Mouse (Mus musculus) MEL (cell line): ENCODE results near the gene Rtbdn. TPM values are rescaled to one million over a fixed set of nuclear protein-coding genes. Genes with fewer than 3 reads are reported as not detected.

Source experiments
- DNase-seq: peaks from one replicate; pipeline ENCODE4 v3.0.0; 2011; ENCODE audit warnings: low read depth, low spot score
- H3K27ac ChIP-seq: 2 replicates; pipeline ENCODE4 v1.5.1; 2012; ENCODE audit warnings: low read depth, mild to moderate bottlenecking, control low read depth, low read length, moderate library complexity; ENCODE audit not compliant: control insufficient read depth
- H3K27me3 ChIP-seq, 2 experiments: fragments of 150-350 bp in 1 of 2; sonication (generic) in 1 of 2; 2 replicates each; pipeline ENCODE4 v1.6.1; 2012; ENCODE audit warnings: low read length in 2 of 2, mild to moderate bottlenecking in 2 of 2, improper control_type of control experiment in 1 of 2, moderate library complexity in 1 of 2; ENCODE audit not compliant: insufficient read depth in 2 of 2, control insufficient read depth in 1 of 2
- H3K36me3 ChIP-seq, 2 experiments: 2 replicates each; pipeline ENCODE4 v1.6.1; 2012 to 2014; ENCODE audit warnings: low read length in 2 of 2, improper control_type of control experiment in 1 of 2, inconsistent platforms in 1 of 2, mild to moderate bottlenecking in 1 of 2; ENCODE audit not compliant: insufficient read depth in 2 of 2, control insufficient read depth in 1 of 2
- H3K4me1 ChIP-seq, 2 experiments: fragments of 150-350 bp in 1 of 2; sonication (generic) in 1 of 2; 2 replicates each; pipeline ENCODE4 v1.6.1; 2012; ENCODE audit warnings: low read length in 2 of 2, improper control_type of control experiment in 1 of 2, mild to moderate bottlenecking in 1 of 2; ENCODE audit not compliant: insufficient read depth in 2 of 2, control insufficient read depth in 1 of 2
- H3K4me3 ChIP-seq, 2 experiments: fragments of 150-350 bp in 1 of 2; sonication (generic) in 1 of 2; 2 replicates each; pipeline ENCODE4 v1.5.1; 2012; ENCODE audit warnings: low read depth in 2 of 2, low read length in 2 of 2, mild to moderate bottlenecking in 2 of 2, moderate library complexity in 2 of 2, control low read depth in 1 of 2, improper control_type of control experiment in 1 of 2; ENCODE audit not compliant: control insufficient read depth in 1 of 2, insufficient read depth in 1 of 2
- H3K79me2 ChIP-seq: 2 replicates; pipeline ENCODE4 v1.6.1; 2012; ENCODE audit warnings: mild to moderate bottlenecking, low read length, moderate library complexity; ENCODE audit not compliant: control insufficient read depth, poor library complexity, insufficient read depth
- H3K9ac ChIP-seq: 2 replicates; pipeline ENCODE4 v1.6.1; 2012; ENCODE audit warnings: low read depth, mild to moderate bottlenecking, control low read depth, low read length, moderate library complexity; ENCODE audit not compliant: control insufficient read depth, poor library complexity, severe bottlenecking
- H3K9me3 ChIP-seq: fragments of 150-350 bp; sonication (generic); replicated peaks from 2 replicates; pipeline ENCODE4 v1.6.1; 2012; ENCODE audit warnings: mild to moderate bottlenecking, low read length, improper control_type of control experiment, moderate library complexity; ENCODE audit not compliant: insufficient read depth
- CHD1 ChIP-seq: IDR thresholded peaks from 2 replicates; pipeline ENCODE4 v1.6.1; 2012; ENCODE audit warnings: low read depth, mild to moderate bottlenecking, inconsistent platforms, low read length, improper control_type of control experiment
- CHD2 ChIP-seq: IDR thresholded peaks from 2 replicates; pipeline ENCODE4 v1.6.1; 2011; ENCODE audit warnings: low read length, improper control_type of control experiment
- E2F4 ChIP-seq: IDR thresholded peaks from 2 replicates; pipeline ENCODE4 v1.6.1; 2011; ENCODE audit warnings: low read depth, low read length, improper control_type of control experiment, borderline replicate concordance
- EP300 ChIP-seq, 2 experiments: IDR thresholded peaks; 2 replicates each; pipeline ENCODE4 v1.6.1; 2011; ENCODE audit warnings: improper control_type of control experiment in 2 of 2, low read length in 2 of 2, low read depth in 1 of 2, mild to moderate bottlenecking in 1 of 2
- ETS1 ChIP-seq: IDR thresholded peaks from 2 replicates; pipeline ENCODE4 v1.6.1; 2012; ENCODE audit warnings: low read depth, mild to moderate bottlenecking, inconsistent platforms, low read length, improper control_type of control experiment, moderate library complexity
- GABPA ChIP-seq: IDR thresholded peaks from 2 replicates; pipeline ENCODE4 v1.6.1; 2012; ENCODE audit warnings: low read depth, mild to moderate bottlenecking, inconsistent platforms, low read length, improper control_type of control experiment, moderate library complexity
- GATA1 ChIP-seq: IDR thresholded peaks from 2 replicates; pipeline ENCODE4 v1.6.1; 2011; ENCODE audit warnings: low read depth, low read length, improper control_type of control experiment
- JUND ChIP-seq: IDR thresholded peaks from 2 replicates; pipeline ENCODE4 v1.6.1; 2011; ENCODE audit warnings: low read depth, mild to moderate bottlenecking, improper control_type of control experiment, low read length
- KAT2A ChIP-seq: conservative IDR thresholded peaks from 2 replicates; pipeline ENCODE4 v1.6.1; 2012; ENCODE audit warnings: low read depth, low read length, improper control_type of control experiment, inconsistent platforms
- MAFK ChIP-seq: IDR thresholded peaks from 2 replicates; pipeline ENCODE4 v1.6.1; 2011; ENCODE audit warnings: low read depth, mild to moderate bottlenecking, low read length, improper control_type of control experiment, borderline replicate concordance
- MAX ChIP-seq: IDR thresholded peaks from 2 replicates; pipeline ENCODE4 v1.6.1; 2011; ENCODE audit warnings: low read length, improper control_type of control experiment
- MYB ChIP-seq: IDR thresholded peaks from 2 replicates; pipeline ENCODE4 v1.6.1; 2011; ENCODE audit warnings: mild to moderate bottlenecking, low read depth, low read length, improper control_type of control experiment
- NELFE ChIP-seq: IDR thresholded peaks from 2 replicates; pipeline ENCODE4 v1.6.1; 2011; ENCODE audit warnings: low read depth, low read length, improper control_type of control experiment
- POLR2A ChIP-seq, 2 experiments: IDR thresholded peaks; 2 replicates each; pipeline ENCODE4 v1.6.1; 2011 to 2012; ENCODE audit warnings: low read length in 2 of 2, mild to moderate bottlenecking in 2 of 2, control low read depth in 1 of 2, improper control_type of control experiment in 1 of 2, low read depth in 1 of 2, moderate library complexity in 1 of 2; ENCODE audit not compliant: control insufficient read depth in 1 of 2, insufficient read depth in 1 of 2, poor library complexity in 1 of 2
- POLR2AphosphoS2 ChIP-seq: IDR thresholded peaks from 2 replicates; pipeline ENCODE4 v1.6.1; 2011; ENCODE audit warnings: low read length, improper control_type of control experiment
- RAD21 ChIP-seq: IDR thresholded peaks from 2 replicates; pipeline ENCODE4 v1.6.1; 2011; ENCODE audit warnings: mild to moderate bottlenecking, low read depth, low read length, improper control_type of control experiment
- TCF12 ChIP-seq: IDR thresholded peaks from 2 replicates; pipeline ENCODE4 v1.6.1; 2014; ENCODE audit warnings: low read depth, mild to moderate bottlenecking, inconsistent platforms, low read length, improper control_type of control experiment, moderate library complexity
- USF2 ChIP-seq, 2 experiments: IDR thresholded peaks; 2 replicates each; pipeline ENCODE4 v1.6.1; 2011 to 2012; ENCODE audit warnings: improper control_type of control experiment in 2 of 2, low read length in 2 of 2, borderline replicate concordance in 1 of 2, inconsistent platforms in 1 of 2, low read depth in 1 of 2, mild to moderate bottlenecking in 1 of 2; ENCODE audit not compliant: insufficient read depth in 1 of 2
- polyA plus RNA-seq, 2 experiments: library from polyadenylated mRNA; stranded (reverse) in 1 of 2; unstranded in 1 of 2; fragments of >175 nt in 1 of 2; fragments of >200 nt in 1 of 2; gene quantifications; 2 replicates each; pipeline versions ENCODE4 v1.2.1 to v1.2.4; 2012; ENCODE audit warnings: low replicate concordance in 2 of 2, low read depth in 1 of 2; ENCODE audit not compliant: insufficient read length in 2 of 2, insufficient read depth in 1 of 2, missing spikeins in 1 of 2
- total RNA-seq: library from RNA; depleted of rRNA; stranded (reverse); fragments of 300-350 nt; gene quantifications from 2 replicates; pipeline ENCODE4 v1.2.3, GENCODE M21; 2012

The Rtbdn gene
- total and polyA plus RNA-seq, 3 experiments = 0.08 to 0.11 TPM; not detected in 1

GRCm38 (mm10) chr8:84976031-84976762 lies 29.4 kb downstream of the Rtbdn start (continued):
- peak; percentile 70; the same call in 1 of the 2 replicates for TF ChIP-seq POLR2AphosphoS2
- peak; percentile 39; the same call in 1 of the 2 replicates for TF ChIP-seq KAT2A
- no peak; the same call in none of the 2 replicates for TF ChIP-seq MAX
- peak; percentile 92 for TF ChIP-seq ETS1

- peak overlapping the region; percentile 89 for H3K27ac ChIP-seq
- peak overlapping the region; percentile 88 for H3K9ac ChIP-seq
- H3K4me3 ChIP-seq = peak overlapping the region; percentile 84 to 86
- TF ChIP-seq USF2 (IDR thresholded peaks at IDR 0.05; ENCODE audit: borderline replicate concordance in 1 of 2, insufficient read depth in 1 of 2, low read depth in 1 of 2, low read length in 2 of 2) (no peak), GATA1 (no peak), MYB (no peak), POLR2A (IDR thresholded peaks at IDR 0.05; ENCODE audit: control insufficient read depth in 1 of 2, insufficient read depth in 1 of 2, low read depth in 1 of 2, low read length in 2 of 2, poor library complexity in 1 of 2) (no peak), JUND (no peak), EP300 (IDR thresholded peaks at IDR 0.05; ENCODE audit: low read depth in 1 of 2, low read length in 2 of 2) (no peak), NELFE (no peak), MAFK (no peak), RAD21 (no peak), GABPA (no peak), CHD1 (no peak), E2F4 (no peak), TCF12 (no peak), CHD2 (no peak), MAX (no peak; the same call in 1 of the 2 replicates)
- peaks cover 6 to 39% of the 10 kb centered on the region in 2 experiments; a peak in 3 of 4 replicates for H3K4me1 ChIP-seq
- H3K36me3 ChIP-seq = peaks cover under 1 to 20% of the 10 kb centered on the region in 2 experiments; a peak in 3 of 4 replicates
- DNase-seq = no peak
- H3K27me3 ChIP-seq = no peaks in the 10 kb centered on the region
- no peaks in the 10 kb centered on the region for H3K9me3 ChIP-seq
- peaks cover 22% of the 10 kb centered on the region for H3K79me2 ChIP-seq
Observed at GRCm38 (mm10) chr8:84976763-84977434, 30.1 kb downstream of the Rtbdn start.
